Mouse (Mus musculus) embryonic fibroblast, embryonic 13.5 days (primary cell): ENCODE measurements around the gene Ephb4. TPM values are rescaled to one million over a fixed set of nuclear protein-coding genes. Genes with fewer than 3 reads are reported as not detected.

Experiments
- H3K27ac ChIP-seq: 2 replicates; pipeline ENCODE4 v1.5.1; 2012; ENCODE audit warnings: low read length, control low read depth, inconsistent platforms; ENCODE audit not compliant: insufficient read depth
- H3K4me1 ChIP-seq: 2 replicates; pipeline ENCODE4 v1.6.1; 2011; ENCODE audit warnings: low read length; ENCODE audit not compliant: control insufficient read depth, insufficient read depth
- H3K4me3 ChIP-seq: 2 replicates; pipeline ENCODE4 v1.5.1; 2011; ENCODE audit warnings: mild to moderate bottlenecking, control low read depth, low read length; ENCODE audit not compliant: insufficient read depth
- CTCF ChIP-seq: IDR thresholded peaks from 2 replicates; pipeline ENCODE4 v1.5.1; 2011; ENCODE audit warnings: mild to moderate bottlenecking, control low read depth, low read length, moderate library complexity, borderline replicate concordance; ENCODE audit not compliant: insufficient read depth
- POLR2A ChIP-seq: IDR thresholded peaks from 2 replicates; pipeline ENCODE4 v1.6.1; 2011; ENCODE audit warnings: low read depth, mild to moderate bottlenecking, control low read depth, low read length, moderate library complexity
- polyA plus RNA-seq: library from polyadenylated mRNA; stranded (reverse); fragments of >200 nt; gene quantifications from 2 replicates; pipeline ENCODE4 v1.2.4, GENCODE M21; 2011; ENCODE audit warnings: low read depth; ENCODE audit not compliant: missing spikeins, insufficient read length

The Ephb4 gene
- polyA plus RNA-seq, 1 experiment: 43.4 TPM

DNA sequence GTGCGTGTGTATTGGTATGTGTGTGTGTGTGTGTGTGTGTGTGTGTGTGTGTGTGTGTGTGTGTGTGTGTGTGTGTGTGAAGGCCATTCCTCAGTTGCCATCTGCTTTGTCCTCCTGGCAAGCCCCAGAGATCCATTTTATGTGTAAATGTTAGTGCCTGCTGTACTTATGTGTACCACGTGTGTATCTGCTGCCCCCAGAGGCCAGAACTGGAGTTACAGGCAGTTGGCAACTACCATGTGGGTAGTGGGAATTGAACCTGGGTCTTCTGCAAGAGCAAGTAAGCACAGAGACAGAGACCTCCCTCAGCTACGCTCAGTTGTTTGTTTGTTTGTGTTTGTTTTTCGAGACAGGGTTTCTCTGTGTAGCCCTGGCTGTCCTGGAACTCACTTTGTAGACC lies 31.2 kb downstream of the Ephb4 start:
- Histone ChIP-seq H3K4me1 (peaks cover 3% of the 10 kb centered on the region; the same call in 1 of the 2 replicates), H3K4me3 (no peak overlapping the region), H3K27ac (no peak overlapping the region)
- no peak for TF ChIP-seq POLR2A
- peak; percentile 53; the same call in 1 of the 2 replicates for TF ChIP-seq CTCF

GRCm38 (mm10) chr5:137383441-137383840 lies 33.5 kb downstream of the Ephb4 start:
- Histone ChIP-seq H3K27ac (no peak overlapping the region), H3K4me3 (no peak overlapping the region), H3K4me1 (no peaks in the 10 kb centered on the region)
- TF ChIP-seq CTCF (no peak), POLR2A (no peak)

GRCm38 (mm10) chr5:137386712-137387111 lies 36.8 kb downstream of the Ephb4 start:
- TF ChIP-seq CTCF (no peak), POLR2A (no peak)
- Histone ChIP-seq H3K4me1 (no peaks in the 10 kb centered on the region), H3K27ac (no peak overlapping the region), H3K4me3 (no peak overlapping the region)

DNA sequence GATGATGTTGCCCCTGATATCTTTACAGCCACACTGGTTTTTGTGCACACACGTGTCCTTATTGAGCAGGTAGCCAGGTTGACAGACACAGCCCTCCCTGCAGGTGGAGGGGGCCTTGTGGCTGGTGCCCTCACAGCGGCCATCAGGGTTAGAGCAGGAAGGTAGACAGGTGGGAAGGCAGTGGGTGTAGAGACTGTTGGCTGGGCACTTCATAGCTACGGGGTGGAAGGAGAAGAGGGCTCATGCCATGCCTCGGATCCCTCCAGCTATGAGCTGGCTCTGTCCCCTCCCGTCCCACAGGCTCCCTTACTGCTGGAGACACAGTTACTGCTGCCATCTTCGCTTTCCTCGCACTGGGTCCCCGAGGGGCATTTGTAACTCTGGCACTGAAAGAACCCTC lies 41.7 kb downstream of the Ephb4 start:
- TF ChIP-seq CTCF: no peak
- no peak for TF ChIP-seq POLR2A
- Histone ChIP-seq H3K4me1 (no peaks in the 10 kb centered on the region), H3K4me3 (no peak overlapping the region), H3K27ac (no peak overlapping the region)

DNA sequence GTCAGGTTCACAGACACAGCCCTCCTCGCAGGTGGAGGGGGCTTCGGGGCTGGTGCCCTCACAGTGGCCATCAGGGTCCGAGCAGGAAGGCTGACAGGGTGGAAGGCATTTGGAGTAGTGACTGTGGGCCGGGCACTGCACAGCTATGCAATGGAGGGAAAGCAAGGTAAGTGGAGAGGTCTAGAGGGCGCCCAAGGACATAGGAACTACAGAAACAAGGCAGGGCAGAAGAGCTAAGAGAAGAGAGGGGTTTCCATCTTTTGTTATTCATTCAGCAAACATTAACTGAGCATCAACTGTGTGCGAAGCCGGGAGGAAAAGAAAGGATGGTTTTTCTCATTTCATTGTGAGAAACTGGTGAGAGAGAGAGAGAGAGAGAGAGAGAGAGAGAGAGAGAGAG lies 44.5 kb downstream of the Ephb4 start:
- Histone ChIP-seq H3K4me1 (no peaks in the 10 kb centered on the region), H3K4me3 (no peak overlapping the region), H3K27ac (no peak overlapping the region)
- TF ChIP-seq CTCF (no peak), POLR2A (no peak)

GRCm38 (mm10) chr5:137404081-137404480 lies 54.2 kb downstream of the Ephb4 start:
- Histone ChIP-seq H3K27ac (no peak overlapping the region), H3K4me3 (no peak overlapping the region), H3K4me1 (no peaks in the 10 kb centered on the region; the same call in 1 of the 2 replicates)
- TF ChIP-seq CTCF (no peak), POLR2A (no peak)

DNA sequence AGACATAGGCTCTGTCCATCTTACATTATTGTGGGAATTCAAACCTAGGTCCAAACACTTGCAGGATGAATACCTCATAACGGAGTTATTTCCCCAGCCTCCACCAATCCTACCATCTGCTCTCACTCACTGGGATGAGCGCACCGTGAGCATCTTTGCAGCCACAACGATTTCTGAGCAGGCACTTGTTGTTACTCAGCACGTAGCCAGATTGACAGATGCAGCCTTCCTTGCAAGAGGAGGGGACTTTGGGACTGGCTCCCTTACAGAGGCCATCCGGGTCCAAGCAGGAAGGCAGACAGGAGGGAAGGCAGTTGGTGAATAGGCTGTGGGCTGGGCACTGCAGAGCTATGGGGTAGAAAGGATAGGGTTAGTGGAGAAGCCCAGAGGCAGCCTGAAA lies 59.5 kb downstream of the Ephb4 start:
- Histone ChIP-seq H3K4me3 (no peak overlapping the region), H3K27ac (no peak overlapping the region), H3K4me1 (no peaks in the 10 kb centered on the region; the same call in 1 of the 2 replicates)
- no peak for TF ChIP-seq CTCF

DNA sequence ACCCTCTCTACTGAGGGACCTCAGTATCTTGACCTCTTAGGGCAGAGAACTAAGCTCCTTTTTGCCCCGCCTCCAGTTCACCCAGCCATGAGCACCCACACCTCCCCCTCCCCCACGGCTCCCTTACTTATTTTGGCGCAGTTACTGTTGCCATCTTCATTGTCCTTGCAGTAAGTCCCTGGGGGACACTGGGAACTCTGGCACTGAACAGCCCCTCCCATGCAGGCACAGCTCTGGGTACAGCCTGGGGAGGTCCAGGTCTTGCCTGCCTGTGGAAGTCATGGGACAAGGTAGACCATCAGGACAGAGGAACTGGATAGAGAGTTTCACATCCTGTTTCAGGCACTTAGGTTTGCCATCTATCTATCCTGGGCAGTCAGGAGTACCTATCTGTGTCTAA lies 60.2 kb downstream of the Ephb4 start:
- no peak overlapping the region for H3K27ac ChIP-seq
- TF ChIP-seq CTCF (no peak), POLR2A (no peak)
- H3K4me1 ChIP-seq: no peaks in the 10 kb centered on the region; the same call in 1 of the 2 replicates
- no peak overlapping the region for H3K4me3 ChIP-seq

DNA sequence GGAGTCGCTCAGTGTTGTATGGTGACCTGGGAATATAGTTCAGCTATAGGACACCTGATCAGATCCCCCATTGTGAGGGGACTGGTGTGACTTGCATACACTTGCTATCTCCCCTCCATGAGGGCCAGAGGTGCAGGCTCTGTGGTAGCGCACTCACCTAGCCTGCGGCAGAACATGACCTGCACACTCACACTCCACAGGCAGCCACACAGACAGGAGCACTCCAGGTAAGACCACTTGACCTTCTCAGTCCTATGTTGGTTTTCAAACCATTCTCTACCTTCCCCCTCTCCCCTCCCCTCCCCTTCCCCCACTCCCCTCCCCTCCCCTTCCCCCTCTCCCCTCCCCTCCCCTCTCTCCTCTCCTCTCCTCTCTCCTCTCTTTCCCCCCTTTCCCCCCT lies 60.6 kb downstream of the Ephb4 start:
- TF ChIP-seq POLR2A (no peak), CTCF (no peak)
- H3K4me1 ChIP-seq: no peaks in the 10 kb centered on the region; the same call in 1 of the 2 replicates
- H3K27ac ChIP-seq: no peak overlapping the region
- no peak overlapping the region for H3K4me3 ChIP-seq

DNA sequence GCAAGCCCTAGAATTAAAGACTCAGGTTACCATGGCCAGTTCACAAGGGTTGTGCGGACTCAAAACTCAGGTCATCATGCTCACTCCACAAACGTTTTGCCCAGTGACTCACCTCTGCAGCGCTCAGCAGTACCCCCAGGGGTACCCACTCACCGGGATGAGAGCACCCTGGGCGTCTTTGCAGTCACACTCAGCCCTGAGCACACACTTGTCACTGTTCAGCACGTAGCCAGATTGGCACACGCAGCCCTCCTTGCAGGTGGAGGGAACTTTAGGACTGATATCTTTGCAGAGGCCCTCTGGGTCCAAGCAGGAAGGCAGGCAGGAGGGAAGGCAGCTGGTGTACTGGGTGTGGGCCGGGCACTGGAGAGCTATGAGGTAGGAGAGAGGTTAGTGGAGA lies 61.3 kb downstream of the Ephb4 start:
- no peaks in the 10 kb centered on the region; the same call in 1 of the 2 replicates for H3K4me1 ChIP-seq
- H3K27ac ChIP-seq: no peak overlapping the region
- TF ChIP-seq CTCF (no peak), POLR2A (no peak)
- H3K4me3 ChIP-seq: no peak overlapping the region

GRCm38 (mm10) chr5:137414253-137414652 lies 64.3 kb downstream of the Ephb4 start:
- no peak overlapping the region for H3K27ac ChIP-seq
- no peak overlapping the region for H3K4me3 ChIP-seq
- no peaks in the 10 kb centered on the region for H3K4me1 ChIP-seq
- no peak for TF ChIP-seq CTCF
- no peak for TF ChIP-seq POLR2A
